Mouse (Mus musculus) regulatory T cell (primary cell): ENCODE results near the gene Dnah17.

ENCODE experiments used
- in situ Hi-C: fragments of 300-600 bp; cut with MboI, MseI; formaldehyde crosslinking; loops from one replicate; pipeline ENCODE4 v1.15.1; 2025; ENCODE audit warnings: high pct_unique_total_duplicates

Dnah17 gene

GRCm38 (mm10) chr11:118145092-118145491, 14.7 kb upstream of the Dnah17 start:
- in situ Hi-C loops: loop anchor here (5.0 to 25.0 kb wide), 2 partner anchors 72 to 1783 kb away; no protein-coding TSS in a partner anchor

GRCm38 (mm10) chr11:118143731-118144130, 13.3 kb upstream of the Dnah17 start:
- in situ Hi-C loops: loop anchor here (25.0 kb wide), 1 partner anchor 1781 kb away; no protein-coding TSS in a partner anchor

GRCm38 (mm10) chr11:118142547-118143165, 12.2 kb upstream of the Dnah17 start:
- in situ Hi-C loops: loop anchor here (25.0 kb wide), 1 partner anchor 1780 kb away; no protein-coding TSS in a partner anchor

- in situ Hi-C loops: loop anchor here (25.0 kb wide), 1 partner anchor 1779 kb away; no protein-coding TSS in a partner anchor
Measured at GRCm38 (mm10) chr11:118140771-118141565, 10.5 kb upstream of the Dnah17 start.

- in situ Hi-C loops: loop anchor here (25.0 kb wide), 1 partner anchor 1776 kb away; no protein-coding TSS in a partner anchor
Measured at GRCm38 (mm10) chr11:118138347-118138746, 7.9 kb upstream of the Dnah17 start.

- in situ Hi-C loops: loop anchor here (25.0 kb wide), 1 partner anchor 1774 kb away; no protein-coding TSS in a partner anchor
Measured at GRCm38 (mm10) chr11:118136172-118136632, 5.8 kb upstream of the Dnah17 start.

GRCm38 (mm10) chr11:118135271-118135670, 4.8 kb upstream of the Dnah17 start:
- in situ Hi-C loops: loop anchor here (25.0 kb wide), 1 partner anchor 1773 kb away; no protein-coding TSS in a partner anchor

GRCm38 (mm10) chr11:118133752-118134169, 3.3 kb upstream of the Dnah17 start:
- in situ Hi-C loops: loop anchor here (25.0 kb wide), 1 partner anchor 1771 kb away; no protein-coding TSS in a partner anchor

GRCm38 (mm10) chr11:118133133-118133751, 2.8 kb upstream of the Dnah17 start:
- in situ Hi-C loops: loop anchor here (25.0 kb wide), 1 partner anchor 1771 kb away; no protein-coding TSS in a partner anchor

- in situ Hi-C loops: loop anchor here (25.0 kb wide), 1 partner anchor 1770 kb away; no protein-coding TSS in a partner anchor
Measured at GRCm38 (mm10) chr11:118132136-118132535, 1.7 kb upstream of the Dnah17 start.

GRCm38 (mm10) chr11:118129812-118130211, 622 bp downstream of the Dnah17 start:
- in situ Hi-C loops: loop anchor here (25.0 kb wide), 1 partner anchor 1768 kb away; no protein-coding TSS in a partner anchor

- in situ Hi-C loops: no loop called here
Measured at GRCm38 (mm10) chr11:118121592-118121991, 8.8 kb downstream of the Dnah17 start.

GRCm38 (mm10) chr11:118118777-118119176, 11.7 kb downstream of the Dnah17 start:
- in situ Hi-C loops: no loop called here

GRCm38 (mm10) chr11:118114581-118115110, 15.8 kb downstream of the Dnah17 start:
- in situ Hi-C loops: no loop called here

- in situ Hi-C loops: no loop called here
Measured at GRCm38 (mm10) chr11:118113516-118114205, 16.8 kb downstream of the Dnah17 start.

- in situ Hi-C loops: no loop called here
Measured at GRCm38 (mm10) chr11:118104001-118104400, 26.4 kb downstream of the Dnah17 start.

GRCm38 (mm10) chr11:118103383-118103782, 27.1 kb downstream of the Dnah17 start:
- in situ Hi-C loops: no loop called here

- in situ Hi-C loops: no loop called here
Measured at GRCm38 (mm10) chr11:118102838-118103237, 27.6 kb downstream of the Dnah17 start.

GRCm38 (mm10) chr11:118101133-118101532, 29.3 kb downstream of the Dnah17 start:
- in situ Hi-C loops: no loop called here

- in situ Hi-C loops: loop anchor here (25.0 kb wide), 1 partner anchor 234 kb away; the partner anchor contains the start of genes Tha1 and Tmem235
Measured at GRCm38 (mm10) chr11:118096736-118097135, 33.7 kb downstream of the Dnah17 start.
